Mouse (Mus musculus): ENCODE measurements at regions not wholly inside any gene's neighbourhood (a gene's known extent, or its start where the extent isn't known, plus 50 kb on each side); places are given as distances from the start of the nearest gene placed in this dataset.

DNA sequence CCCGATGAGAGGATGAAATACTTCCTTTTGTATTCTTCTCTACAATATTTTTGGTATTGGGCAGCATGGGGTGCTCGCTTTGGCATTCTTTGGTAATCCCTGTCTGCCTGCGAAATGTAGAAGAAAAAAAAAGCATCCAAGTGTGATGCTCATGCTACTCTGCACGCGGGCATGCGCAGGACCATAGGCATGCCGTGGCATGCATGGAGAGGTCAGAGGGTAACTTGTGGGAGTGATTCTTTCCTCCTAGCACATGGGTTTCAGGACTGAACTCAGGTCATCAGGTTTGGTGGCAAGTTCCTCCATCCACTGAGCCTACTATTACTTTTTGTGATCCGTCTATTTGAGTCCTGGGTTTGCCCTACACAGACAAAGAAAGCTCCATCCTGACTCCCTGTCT lies 74.3 kb downstream of the Gm525 start:
- no peak for DNase-seq (ENCODE audit: low spot score in 2 of 2)

DNA sequence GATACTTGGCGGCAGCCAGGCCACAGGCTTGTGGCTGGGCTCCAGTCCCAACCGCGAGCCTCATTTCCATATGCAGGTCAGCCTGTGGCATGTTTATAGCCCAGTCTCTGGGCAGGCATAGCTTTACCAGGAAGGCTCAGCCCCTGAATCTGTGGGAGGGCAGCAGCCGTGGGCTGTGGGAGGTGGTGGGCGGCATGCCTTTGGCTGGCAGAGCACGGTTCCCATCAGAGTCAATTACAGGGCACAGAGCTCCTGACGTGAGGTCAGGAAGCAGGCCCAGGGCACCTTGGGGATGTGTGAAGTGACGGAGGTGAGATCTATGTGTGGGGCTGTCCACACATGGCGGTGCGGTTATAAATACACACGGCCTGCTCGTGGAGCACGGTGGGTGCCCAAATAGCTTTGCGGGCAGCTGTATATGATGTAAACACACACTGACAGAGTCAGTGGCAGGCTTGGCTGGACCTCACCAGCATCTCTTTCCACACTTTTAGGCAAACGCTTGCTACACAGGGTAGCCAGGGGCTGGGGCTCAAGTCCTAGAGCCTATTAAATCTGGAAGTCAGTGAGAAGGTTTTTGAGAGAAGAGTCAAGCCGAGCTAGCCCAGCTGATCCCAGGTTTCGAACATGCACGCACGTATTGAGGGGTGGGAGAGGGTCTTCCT lies 71.8 kb downstream of the Gm525 start:
- DNase-seq (ENCODE audit: low spot score in 2 of 2) = no peak

DNA sequence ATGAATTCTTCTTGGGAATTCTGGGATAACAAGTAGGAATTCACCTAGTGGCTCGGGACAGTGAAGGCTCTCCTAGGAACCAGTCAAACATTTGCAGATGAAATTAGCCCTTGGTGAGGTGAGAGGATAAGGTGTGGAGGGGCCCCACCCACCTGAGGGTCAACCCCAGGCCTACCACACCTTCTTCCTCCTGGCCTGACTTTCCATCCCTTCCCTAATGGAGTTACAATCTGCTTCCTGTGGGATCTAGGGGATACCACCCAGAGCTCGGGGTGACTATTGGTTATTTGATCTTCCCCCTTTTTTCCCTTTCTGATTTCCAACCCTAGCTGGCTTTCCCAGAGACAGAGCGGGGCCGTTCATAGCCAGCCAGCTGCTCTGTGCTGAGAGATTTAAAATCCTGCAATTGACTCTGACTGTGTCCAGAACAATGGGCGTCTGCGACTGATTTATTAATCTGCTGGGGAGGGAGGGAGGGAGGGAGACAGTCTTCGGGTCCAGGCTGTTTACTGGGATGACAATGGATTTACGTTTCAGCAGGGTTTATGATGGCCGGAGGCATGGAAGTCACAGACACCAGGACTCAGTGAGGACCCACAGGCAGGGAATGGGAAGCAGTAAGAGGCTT lies 69.0 kb downstream of the Gm525 start:
- DNase-seq (ENCODE audit: low spot score in 2 of 2) = no peak

All from left cerebral cortex, adult 8-10 months (tissue).